Mouse (Mus musculus) right cerebral cortex, postnatal 25 days (tissue): ENCODE measurements at regions not wholly inside any gene's neighbourhood (a gene's known extent, or its start where the extent isn't known, plus 50 kb on each side); places are given as distances from the start of the nearest gene placed in this dataset.

Source experiments
- DNase-seq: peaks from one replicate; pipeline ENCODE4 v3.0.0; 2022

DNA sequence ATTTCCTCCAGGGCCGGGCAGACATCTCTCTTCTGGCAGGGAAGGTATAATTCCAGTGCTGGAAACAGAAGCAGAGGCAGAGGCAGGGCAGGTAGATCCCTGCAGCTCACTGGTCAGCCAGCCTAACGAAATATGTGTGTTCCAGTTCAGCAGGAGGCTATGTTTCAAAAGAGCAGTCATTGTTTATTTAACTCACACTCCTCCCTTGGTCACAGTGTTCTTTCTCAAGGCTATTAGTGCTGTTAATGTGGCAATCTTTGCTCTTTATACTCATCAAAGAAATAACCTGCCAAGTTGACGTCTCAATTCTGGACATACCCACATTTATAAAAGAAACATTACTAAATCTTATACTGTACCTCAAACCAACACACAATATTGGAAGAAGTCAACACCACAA, 253.3 kb upstream of the Adgrl3 start:
- DNase-seq, result no peak

DNA sequence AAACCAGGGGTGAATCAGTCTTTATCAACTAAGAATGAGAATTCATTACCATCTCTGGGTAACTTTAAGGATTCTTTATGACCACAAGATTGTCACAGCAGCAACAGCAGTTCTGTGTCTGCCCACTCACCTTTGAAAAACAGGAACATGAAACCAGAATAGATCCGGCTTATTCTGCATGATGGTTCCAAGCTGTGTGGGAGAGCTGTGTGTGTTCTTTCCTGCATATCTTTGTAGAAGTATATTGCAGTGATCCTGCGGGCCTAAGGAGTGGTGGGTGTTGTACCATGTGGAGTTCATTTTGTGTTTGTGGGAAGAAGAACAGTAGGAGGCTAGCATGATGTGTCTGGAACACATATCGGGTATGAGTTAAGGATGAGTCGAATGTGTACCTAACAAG, 236.0 kb upstream of the Adgrl3 start:
- DNase-seq, result peak; percentile 60

DNA sequence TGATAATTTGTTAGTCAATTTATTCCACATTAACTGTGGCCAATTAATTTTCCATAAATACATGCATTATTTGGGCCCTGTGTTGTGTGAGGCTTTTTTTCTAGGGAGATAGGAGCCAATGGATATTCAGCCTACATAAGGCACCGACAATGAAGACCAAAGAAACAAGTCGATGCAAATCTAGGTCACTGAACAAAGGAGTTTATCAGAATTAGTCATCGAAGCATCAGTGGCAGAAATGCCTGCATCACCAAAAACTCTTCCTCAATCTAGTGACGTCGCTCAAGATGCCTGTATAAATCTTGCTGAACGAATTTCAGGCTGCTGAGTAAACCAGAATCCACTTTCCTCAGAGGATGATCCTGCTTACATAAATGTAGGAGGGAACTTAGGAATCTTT, 235.2 kb upstream of the Adgrl3 start:
- DNase-seq, result no peak

DNA sequence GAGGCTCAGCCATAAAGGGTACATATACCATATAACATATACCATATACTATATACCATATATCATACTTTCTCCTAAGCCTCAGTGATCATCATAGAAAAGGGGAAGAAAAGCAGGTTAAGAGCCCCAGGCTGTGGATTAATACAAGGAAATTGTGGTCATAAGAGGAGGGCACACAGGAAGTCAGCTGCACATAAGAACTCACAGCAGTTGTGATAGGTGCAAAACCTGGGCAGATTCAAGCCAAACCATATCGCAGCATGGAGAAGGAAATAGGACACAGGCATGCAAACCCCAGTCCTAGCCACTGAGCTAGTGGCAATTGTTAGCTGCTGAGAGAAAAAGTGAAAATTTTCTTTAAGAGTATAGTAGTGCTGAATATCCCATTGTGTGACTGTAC, 228.3 kb upstream of the Adgrl3 start:
- DNase-seq, result no peak

DNA sequence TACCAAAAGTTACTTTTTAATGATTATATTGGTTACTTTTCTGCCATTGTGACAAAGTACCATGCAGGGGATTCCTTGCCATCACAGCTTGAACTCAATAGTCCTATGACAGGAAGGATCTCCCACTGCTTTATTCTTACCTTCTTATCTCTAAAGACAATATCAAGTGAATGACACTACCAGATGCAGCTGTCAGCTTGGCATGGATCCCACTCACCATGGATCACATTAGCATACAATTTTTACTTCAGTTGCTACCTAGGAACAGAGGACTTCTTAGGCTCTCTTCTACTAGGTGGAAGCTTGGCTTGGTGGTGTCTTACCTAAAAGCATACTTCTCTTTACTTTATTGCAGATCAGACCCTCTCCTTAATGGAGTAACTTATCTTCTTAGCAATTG, 220.2 kb upstream of the Adgrl3 start:
- DNase-seq, result no peak

DNA sequence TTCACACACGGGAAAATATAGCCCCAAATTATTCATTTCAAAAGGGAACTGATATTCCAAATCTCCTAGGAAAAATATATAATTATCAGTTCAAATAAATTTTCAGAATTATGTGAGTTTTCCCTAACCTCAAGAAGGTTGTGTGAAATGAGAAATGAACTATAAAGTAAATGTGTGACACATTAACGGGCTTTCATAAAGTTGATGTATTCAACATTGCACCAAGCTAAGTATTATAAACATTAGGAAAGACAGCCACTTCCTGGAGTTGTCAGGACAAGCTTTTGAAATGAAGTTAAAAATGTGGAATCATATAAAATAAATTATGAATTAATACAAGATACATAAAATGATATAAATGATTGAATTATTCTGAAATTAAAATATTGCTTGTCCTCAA, 207.0 kb upstream of the Adgrl3 start:
- DNase-seq, result no peak

DNA sequence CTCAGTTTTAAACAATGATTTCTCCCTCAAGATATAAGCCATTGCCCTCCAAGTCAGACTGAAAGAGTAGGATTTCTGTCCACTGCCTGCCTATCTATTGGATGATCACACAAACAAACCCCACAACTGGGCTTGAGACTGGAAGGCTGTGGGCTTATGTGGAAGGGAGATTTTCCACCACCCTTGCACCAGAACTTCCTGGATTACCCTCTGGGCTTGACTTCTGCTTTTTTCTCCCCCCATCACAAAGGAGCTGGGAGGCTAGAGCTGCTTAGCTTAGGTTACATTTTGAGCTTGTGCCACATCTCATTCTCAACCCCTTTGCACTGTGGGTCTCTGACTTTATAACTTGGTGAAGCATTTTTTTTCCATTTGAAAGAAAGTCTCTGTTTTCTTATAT, 200.7 kb upstream of the Adgrl3 start:
- no peak for DNase-seq

DNA sequence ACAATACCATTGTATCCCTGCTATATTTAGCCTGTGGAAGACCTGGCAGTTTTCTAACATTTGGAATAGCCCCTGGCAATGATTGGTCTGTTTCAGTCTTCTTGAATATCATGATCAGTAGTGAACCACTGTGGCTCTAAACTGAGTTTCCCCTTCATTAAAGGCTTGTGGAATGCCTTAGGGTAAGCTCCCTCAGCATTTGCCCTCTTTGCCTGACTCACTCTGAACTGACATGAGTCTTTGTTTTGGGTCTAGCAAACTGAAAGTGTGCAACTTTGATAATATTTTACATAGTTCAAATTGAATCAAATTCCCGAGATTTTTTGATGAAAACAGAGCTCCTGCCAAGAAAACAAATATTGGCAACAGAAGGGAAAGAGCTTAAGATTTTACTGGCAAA, 177.4 kb upstream of the Adgrl3 start:
- no peak for DNase-seq

DNA sequence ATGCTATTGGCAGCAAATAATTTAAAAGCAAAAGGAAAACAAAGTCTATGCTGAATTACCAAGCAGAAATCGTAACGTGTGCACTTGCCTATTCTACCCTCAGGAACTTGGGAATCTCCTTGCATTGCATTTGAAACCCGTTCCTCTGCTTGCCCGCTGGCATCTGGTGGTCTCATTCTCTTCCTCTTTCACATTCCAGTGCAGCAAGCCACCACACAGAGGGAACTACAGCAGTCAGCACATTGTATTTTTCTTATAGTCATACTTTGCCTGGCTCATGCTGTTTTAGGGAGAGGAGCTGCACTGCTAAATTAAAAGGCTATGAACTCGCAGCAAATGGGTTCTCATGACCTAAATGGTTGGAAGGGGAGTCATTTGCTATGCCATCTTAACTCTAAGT, 164.9 kb upstream of the Adgrl3 start:
- no peak for DNase-seq

DNA sequence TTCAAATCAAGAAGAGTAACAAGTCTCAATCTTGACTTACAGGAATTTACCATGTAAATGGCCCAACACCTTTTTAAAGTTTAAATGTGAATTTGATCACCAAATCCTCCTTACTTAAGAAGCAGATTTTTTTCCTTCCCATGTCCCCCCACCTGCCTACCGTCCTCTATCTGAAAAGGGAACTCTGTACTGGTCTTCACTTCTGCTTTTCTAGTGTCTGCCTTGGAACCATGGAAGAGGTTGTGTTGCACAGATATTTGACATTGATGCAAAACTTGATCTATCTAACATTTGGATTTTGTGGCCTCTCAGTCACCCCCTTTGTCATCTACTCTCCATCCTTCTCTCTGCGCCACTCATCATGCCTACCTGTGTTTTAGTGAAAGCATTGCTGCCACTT, 143.3 kb upstream of the Adgrl3 start:
- DNase-seq, result no peak

DNA sequence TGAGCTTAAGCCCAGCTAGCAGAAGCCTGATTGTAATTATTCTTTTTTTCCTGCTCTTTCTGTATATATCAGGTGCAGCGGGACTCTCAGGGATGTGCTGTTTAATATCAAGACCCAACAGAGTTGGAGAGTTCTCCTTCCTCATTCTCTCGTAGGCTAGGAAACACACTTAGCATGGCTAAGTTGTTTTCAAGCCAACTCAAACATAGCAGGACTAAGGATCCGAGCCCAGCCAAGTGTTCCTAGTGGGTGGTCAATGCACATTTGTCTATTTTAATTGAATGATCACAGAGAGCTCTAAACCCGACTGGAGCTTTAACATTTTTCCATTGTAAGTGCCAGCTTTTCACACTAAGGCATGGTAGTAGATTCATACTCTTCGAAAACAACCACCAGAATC, 121.7 kb upstream of the Adgrl3 start:
- no peak for DNase-seq

DNA sequence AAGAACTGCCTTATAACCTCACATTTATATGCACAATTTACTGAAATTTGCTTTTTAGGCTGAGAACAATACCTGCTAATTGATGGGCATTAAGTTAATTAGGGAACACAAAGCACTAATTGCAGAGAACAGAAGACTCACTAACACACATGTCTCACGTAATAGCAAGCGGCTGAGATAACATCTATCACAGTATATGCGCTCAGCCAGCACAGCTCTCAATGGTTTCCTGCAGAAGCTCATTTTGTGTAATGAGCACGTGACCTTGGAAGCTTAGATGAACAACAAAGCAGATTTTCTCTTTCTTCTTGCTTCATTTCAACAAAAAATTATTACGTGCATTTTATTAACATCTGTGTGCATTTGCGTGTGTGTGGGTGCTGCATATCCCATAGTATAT, 111.2 kb upstream of the Adgrl3 start:
- no peak for DNase-seq

DNA sequence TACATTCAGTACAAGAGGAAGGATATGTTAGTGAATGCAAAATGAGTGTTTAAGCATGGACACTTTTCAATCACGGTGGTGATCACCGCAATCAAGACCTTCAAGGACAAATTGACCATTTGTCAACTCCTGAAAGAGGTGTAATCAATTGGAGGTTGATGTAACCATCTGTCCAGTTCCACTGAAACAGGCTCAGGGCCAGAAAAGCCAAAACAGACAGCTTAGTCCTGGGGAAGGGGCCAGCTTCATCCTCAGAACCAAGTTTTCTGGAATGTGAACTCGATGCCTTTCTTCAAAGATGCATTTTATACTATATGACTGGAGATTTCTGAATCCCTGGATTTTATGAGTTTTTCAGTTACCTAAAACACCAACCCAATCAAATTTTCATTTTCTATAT, 81.1 kb upstream of the Adgrl3 start:
- no peak for DNase-seq

DNA sequence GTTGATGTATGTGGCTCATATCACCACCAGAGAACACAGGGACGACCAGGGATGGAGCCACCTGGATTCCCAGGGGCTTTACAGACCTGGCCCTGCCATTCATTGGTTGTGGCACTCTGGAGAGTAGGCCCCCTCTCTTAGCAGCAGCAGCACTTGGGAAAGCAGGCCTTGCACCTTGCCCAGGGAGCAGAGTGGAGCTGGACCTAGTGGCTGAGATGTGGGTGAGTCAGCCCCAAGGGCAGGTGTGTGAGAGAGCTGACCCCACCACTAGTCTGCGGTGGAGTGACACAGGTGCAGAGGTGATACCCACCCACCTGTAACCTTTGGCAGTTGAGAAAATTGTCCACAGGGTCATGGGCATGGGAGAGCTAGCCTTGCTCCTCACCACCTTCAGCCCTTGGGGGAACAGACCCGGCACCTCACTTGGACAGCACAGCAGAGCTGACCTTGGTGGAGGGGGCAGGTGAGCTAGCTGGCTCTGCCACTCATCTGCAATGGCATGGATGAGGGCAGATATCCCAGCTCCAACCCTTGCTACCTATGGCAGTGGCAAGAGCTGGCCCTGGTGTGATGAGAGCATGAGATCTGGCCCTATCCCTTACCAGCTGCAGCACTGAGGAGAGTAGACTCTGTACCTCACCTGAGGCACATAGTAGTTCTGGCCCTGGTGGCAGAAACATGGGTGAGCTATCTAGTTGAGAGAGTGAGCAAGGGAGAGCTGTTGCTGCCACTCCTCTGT, 67.9 kb upstream of the Adgrl3 start:
- DNase-seq, result no peak

DNA sequence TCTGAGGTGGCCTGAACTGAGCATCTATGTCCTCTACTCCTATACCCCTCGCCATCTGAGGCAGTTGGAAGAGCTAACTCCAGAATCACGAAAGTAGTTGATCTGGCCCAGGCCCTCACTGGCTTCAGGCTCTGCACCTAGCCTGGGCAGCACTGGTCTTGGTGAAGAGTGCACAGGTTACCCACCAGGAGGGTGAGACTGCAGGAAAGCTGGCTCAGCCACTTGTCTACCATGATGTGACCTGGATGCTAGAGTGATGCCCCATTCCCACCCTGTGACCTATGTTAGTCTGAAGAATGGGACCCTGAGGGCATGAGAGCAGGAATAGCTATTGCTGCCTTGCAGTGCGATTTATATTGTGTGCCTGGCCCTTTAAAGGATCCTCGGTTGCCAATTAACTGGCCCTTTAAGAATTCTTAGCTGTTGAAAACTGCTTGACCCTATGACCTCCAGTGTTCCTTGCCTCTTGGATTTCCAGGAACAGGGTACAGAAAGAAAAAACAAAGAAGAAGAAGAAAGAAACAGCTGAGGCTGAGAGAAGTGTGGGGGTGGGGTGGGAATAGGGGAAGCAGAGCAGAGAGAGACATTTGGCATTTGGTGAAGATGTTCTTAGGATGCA, 67.2 kb upstream of the Adgrl3 start:
- no peak for DNase-seq
